Mouse (Mus musculus) CH12.LX (cell line): Measurements from ENCODE around the gene Ofd1.

Source experiments
- CHD1 ChIP-seq: IDR thresholded peaks from 2 replicates; pipeline ENCODE4 v1.6.1; 2012; ENCODE audit warnings: low read depth, low read length, improper control_type of control experiment, inconsistent platforms
- CTCF ChIP-seq, 2 experiments: IDR thresholded peaks in 1 of 2; conservative IDR thresholded peaks in 1 of 2; 2 replicates each; pipeline ENCODE4 v1.5.1; 2011 to 2012; ENCODE audit warnings: low read depth in 2 of 2, low read length in 2 of 2, improper control_type of control experiment in 1 of 2, inconsistent platforms in 1 of 2, mild to moderate bottlenecking in 1 of 2, moderate library complexity in 1 of 2
- ETS1 ChIP-seq: conservative IDR thresholded peaks from 2 replicates; pipeline ENCODE4 v1.6.1; 2012; ENCODE audit warnings: low read depth, mild to moderate bottlenecking, inconsistent platforms, low read length, improper control_type of control experiment, moderate library complexity
- IRF4 ChIP-seq: IDR thresholded peaks from 2 replicates; pipeline ENCODE4 v1.6.1; 2014; ENCODE audit warnings: low read depth, mild to moderate bottlenecking, inconsistent platforms, low read length, improper control_type of control experiment
- MAX ChIP-seq: IDR thresholded peaks from 2 replicates; pipeline ENCODE4 v1.6.1; 2011; ENCODE audit warnings: low read length, improper control_type of control experiment
- MEF2A ChIP-seq: IDR thresholded peaks from 2 replicates; pipeline ENCODE4 v1.6.1; 2014; ENCODE audit warnings: low read depth, mild to moderate bottlenecking, inconsistent platforms, low read length, improper control_type of control experiment, borderline replicate concordance

GRCm38 (mm10) chrX:166353412-166353811 is 87.1 kb downstream of the Ofd1 start:
- no peak for TF ChIP-seq IRF4
- no peak for TF ChIP-seq CHD1
- TF ChIP-seq CTCF (conservative IDR thresholded peaks at IDR 0.05 in 1 of 2, IDR thresholded peaks at IDR 0.05 in 1 of 2; ENCODE audit: low read depth in 2 of 2, low read length in 2 of 2) = no peak
- TF ChIP-seq MEF2A = no peak
- no peak for TF ChIP-seq ETS1
- no peak for TF ChIP-seq MAX
